Mouse (Mus musculus): ENCODE measurements around the gene Slc2a9.

- TF ChIP-seq GATA1 (IDR thresholded peaks at IDR 0.05; ENCODE audit: low read length) (no peak), TAL1 (IDR thresholded peaks at IDR 0.05; ENCODE audit: low read length) (no peak)
Observed at GRCm38 (mm10) chr5:38505435-38505765, 2.5 kb upstream of the Slc2a9 start.

Data from erythroblast, embryonic 14.5 days (primary cell).